Mouse (Mus musculus): ENCODE data around the gene Kcnj3. TPM values are rescaled to one million over a fixed set of nuclear protein-coding genes. Genes with fewer than 3 reads are reported as not detected.
A peak's percentile ranks its signal among the peaks of the same experiment; 100 is the strongest.

The Kcnj3 gene
- total and polyA plus RNA-seq, 2 experiments from 2014 or later = 8.8 to 19.7 TPM

DNA sequence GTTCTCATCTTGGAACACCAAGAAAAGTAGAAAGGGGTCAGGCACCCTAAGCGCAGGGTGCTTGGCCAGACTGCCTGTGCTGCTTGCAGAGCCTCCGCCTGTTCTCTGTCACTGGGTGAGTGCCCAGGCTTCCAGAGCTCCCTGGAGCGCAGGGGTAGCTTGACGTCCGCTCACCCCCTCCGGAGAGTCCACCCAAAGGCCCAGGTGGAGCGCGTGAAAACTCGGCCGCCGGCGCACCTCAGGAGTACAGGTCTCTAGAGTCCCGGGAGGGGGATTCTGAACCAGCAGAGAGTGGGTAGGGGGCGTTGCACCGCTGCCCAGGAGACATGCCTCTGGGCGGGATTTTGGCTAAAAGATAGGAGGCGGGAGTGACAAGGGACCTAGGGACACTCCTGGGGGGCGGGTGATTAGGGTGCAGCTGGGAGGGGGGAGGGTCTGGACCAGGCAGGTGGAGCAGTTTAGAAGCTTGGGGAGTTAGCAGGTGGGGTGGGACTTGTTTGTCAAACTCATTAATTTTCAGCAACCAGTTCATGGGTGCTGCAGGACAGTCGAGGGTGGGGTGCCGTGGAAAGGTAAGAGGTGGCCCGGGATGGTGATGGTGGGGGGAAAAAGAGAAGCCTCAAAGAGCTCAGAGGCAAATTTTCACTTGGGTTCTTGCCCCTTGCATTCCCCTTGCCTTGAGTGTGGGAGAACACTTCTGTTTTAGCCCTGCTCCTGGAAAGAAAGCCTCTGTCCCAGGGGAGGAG lies 664 bp downstream of the Kcnj3 start:
- H3K36me3 ChIP-seq (replicated peaks; ENCODE audit: control insufficient read depth, insufficient read depth, low read length) = no peaks in the 10 kb centered on the region
- peak overlapping the region; percentile 56 for H3K9ac ChIP-seq (replicated peaks; ENCODE audit: low read depth, low read length)
- peaks cover 16% of the 10 kb centered on the region; the same call in 1 of the 2 replicates for H3K4me1 ChIP-seq (ENCODE audit: control insufficient read depth, insufficient read depth)
- H3K4me2 ChIP-seq (ENCODE audit: low read depth, low read length) = peak overlapping the region; percentile 88
- under 1% methylated on average over 21 of the region's 21 CpGs for WGBS
- peak overlapping the region; percentile 50; the same call in 1 of the 2 replicates for H3K27ac ChIP-seq (ENCODE audit: low read depth)
- no peaks in the 10 kb centered on the region for H3K9me3 ChIP-seq (replicated peaks; ENCODE audit: control insufficient read depth, low read length)
- peak overlapping the region; percentile 61 for H3K4me3 ChIP-seq (ENCODE audit: low read depth, low read length)
- DNase-seq (ENCODE audit: low spot score) (no peak), ATAC-seq (ENCODE audit: insufficient read depth, low read depth) (peak; percentile 73)
- no peak for TF ChIP-seq EP300 (IDR thresholded peaks at IDR 0.05; ENCODE audit: low read depth)
- no peak for TF ChIP-seq CTCF (IDR thresholded peaks at IDR 0.05; ENCODE audit: low read depth)
- peaks cover 13% of the 10 kb centered on the region; the same call in 1 of the 2 replicates for H3K27me3 ChIP-seq (ENCODE audit: control insufficient read depth, insufficient read depth, low read length)

GRCm38 (mm10) chr2:55437007-55437949 lies 1.5 kb downstream of the Kcnj3 start:
- Histone ChIP-seq H3K9ac (replicated peaks; ENCODE audit: low read depth, low read length) (peak overlapping the region; percentile 56), H3K4me3 (ENCODE audit: low read depth, low read length) (peak overlapping the region; percentile 61), H3K4me2 (ENCODE audit: low read depth, low read length) (peak overlapping the region; percentile 88), H3K36me3 (replicated peaks; ENCODE audit: control insufficient read depth, insufficient read depth, low read length) (no peaks in the 10 kb centered on the region), H3K9me3 (replicated peaks; ENCODE audit: control insufficient read depth, low read length) (no peaks in the 10 kb centered on the region), H3K27me3 (ENCODE audit: control insufficient read depth, insufficient read depth, low read length) (peaks cover 13% of the 10 kb centered on the region; the same call in 1 of the 2 replicates), H3K27ac (ENCODE audit: low read depth) (0 out of 2 replicates have a peak overlapping the region, but pooled peaks have one; percentile 22), H3K4me1 (ENCODE audit: control insufficient read depth, insufficient read depth) (peaks cover 11% of the 10 kb centered on the region; the same call in 1 of the 2 replicates)
- TF ChIP-seq EP300 (IDR thresholded peaks at IDR 0.05; ENCODE audit: low read depth) (no peak), CTCF (IDR thresholded peaks at IDR 0.05; ENCODE audit: low read depth) (no peak)
- 1% methylated on average over 51 of the region's 51 CpGs for WGBS
- ATAC-seq (ENCODE audit: insufficient read depth, low read depth) = no peak; the same call in 1 of the 2 replicates
- no peak for DNase-seq (ENCODE audit: low spot score)

DNA sequence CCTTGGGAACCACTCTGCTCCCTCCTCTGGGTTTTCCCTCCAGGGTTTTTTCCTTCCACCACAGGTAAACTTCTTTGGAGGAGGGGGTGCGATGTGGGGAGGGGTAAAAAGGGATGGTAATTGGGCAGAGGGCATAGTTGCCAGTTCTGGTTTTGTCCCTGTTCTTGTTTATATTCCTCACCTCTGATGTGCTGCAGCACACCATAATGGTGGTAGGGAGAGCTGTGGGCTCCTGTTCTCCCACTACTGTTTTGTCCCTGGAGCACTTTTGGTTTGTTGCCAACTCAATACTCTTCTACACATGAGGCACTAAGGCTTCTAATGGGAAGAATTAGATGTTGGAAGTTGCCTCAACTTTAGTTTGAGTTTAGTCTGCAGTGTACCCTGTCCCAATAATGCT lies 2.2 kb downstream of the Kcnj3 start:
- TF ChIP-seq EP300 (IDR thresholded peaks at IDR 0.05; ENCODE audit: low read depth) (no peak), CTCF (IDR thresholded peaks at IDR 0.05; ENCODE audit: low read depth) (no peak)
- Histone ChIP-seq H3K4me2 (ENCODE audit: low read depth, low read length) (peak overlapping the region; percentile 88), H3K9ac (replicated peaks; ENCODE audit: low read depth, low read length) (peak overlapping the region; percentile 56; the same call in 1 of the 2 replicates), H3K9me3 (replicated peaks; ENCODE audit: control insufficient read depth, low read length) (no peaks in the 10 kb centered on the region), H3K4me3 (ENCODE audit: low read depth, low read length) (peak overlapping the region; percentile 61), H3K27me3 (ENCODE audit: control insufficient read depth, insufficient read depth, low read length) (peaks cover 13% of the 10 kb centered on the region; the same call in 1 of the 2 replicates), H3K36me3 (replicated peaks; ENCODE audit: control insufficient read depth, insufficient read depth, low read length) (no peaks in the 10 kb centered on the region), H3K27ac (ENCODE audit: low read depth) (no peak overlapping the region), H3K4me1 (ENCODE audit: control insufficient read depth, insufficient read depth) (peaks cover 10% of the 10 kb centered on the region; the same call in 1 of the 2 replicates)
- DNase-seq (ENCODE audit: low spot score) = no peak
- no peak for ATAC-seq (ENCODE audit: insufficient read depth, low read depth)
- 0% methylated on average over 1 of the region's 1 CpGs for WGBS

DNA sequence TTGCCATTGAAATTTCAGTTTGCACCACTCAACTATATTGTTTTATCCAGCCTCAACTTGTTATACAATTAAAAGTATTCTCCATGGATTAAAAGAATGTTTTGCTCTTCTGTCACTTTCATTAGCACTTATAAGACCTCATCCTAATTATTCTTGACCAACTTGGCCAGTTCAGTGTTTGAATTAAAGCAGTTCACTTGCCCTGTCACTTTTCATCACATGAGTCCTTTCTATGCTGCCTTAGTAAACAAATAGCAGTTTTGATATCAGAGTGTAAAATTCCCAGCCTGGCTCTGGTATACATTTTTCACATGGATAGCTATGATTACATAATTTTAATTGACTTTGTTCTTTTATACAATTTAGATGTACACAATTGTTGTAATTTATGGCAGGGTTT lies 3.4 kb downstream of the Kcnj3 start:
- peak overlapping the region; percentile 7; the same call in 1 of the 2 replicates for H3K4me3 ChIP-seq (ENCODE audit: low read depth, low read length)
- H3K27ac ChIP-seq (ENCODE audit: low read depth) = no peak overlapping the region
- DNase-seq (ENCODE audit: low spot score) (no peak), ATAC-seq (ENCODE audit: insufficient read depth, low read depth) (no peak)
- H3K4me2 ChIP-seq (ENCODE audit: low read depth, low read length) = no peak overlapping the region
- peaks cover 13% of the 10 kb centered on the region; the same call in 1 of the 2 replicates for H3K27me3 ChIP-seq (ENCODE audit: control insufficient read depth, insufficient read depth, low read length)
- no peak for TF ChIP-seq EP300 (IDR thresholded peaks at IDR 0.05; ENCODE audit: low read depth)
- no peak for TF ChIP-seq CTCF (IDR thresholded peaks at IDR 0.05; ENCODE audit: low read depth)
- no peaks in the 10 kb centered on the region for H3K36me3 ChIP-seq (replicated peaks; ENCODE audit: control insufficient read depth, insufficient read depth, low read length)
- H3K9ac ChIP-seq (replicated peaks; ENCODE audit: low read depth, low read length) = no peak overlapping the region
- H3K9me3 ChIP-seq (replicated peaks; ENCODE audit: control insufficient read depth, low read length) = no peaks in the 10 kb centered on the region
- H3K4me1 ChIP-seq (ENCODE audit: control insufficient read depth, insufficient read depth) = peaks cover 8% of the 10 kb centered on the region; the same call in 1 of the 2 replicates

GRCm38 (mm10) chr2:55442006-55442405 lies 6.2 kb downstream of the Kcnj3 start:
- Histone ChIP-seq H3K27me3 (ENCODE audit: control insufficient read depth, insufficient read depth, low read length) (peaks cover 8% of the 10 kb centered on the region; the same call in 1 of the 2 replicates), H3K9me3 (replicated peaks; ENCODE audit: control insufficient read depth, low read length) (no peaks in the 10 kb centered on the region), H3K4me2 (ENCODE audit: low read depth, low read length) (no peak overlapping the region), H3K4me1 (ENCODE audit: control insufficient read depth, insufficient read depth) (no peaks in the 10 kb centered on the region), H3K27ac (ENCODE audit: low read depth) (no peak overlapping the region), H3K4me3 (ENCODE audit: low read depth, low read length) (no peak overlapping the region), H3K9ac (replicated peaks; ENCODE audit: low read depth, low read length) (no peak overlapping the region), H3K36me3 (replicated peaks; ENCODE audit: control insufficient read depth, insufficient read depth, low read length) (no peaks in the 10 kb centered on the region)
- ATAC-seq (ENCODE audit: insufficient read depth, low read depth) = no peak
- TF ChIP-seq CTCF (IDR thresholded peaks at IDR 0.05; ENCODE audit: low read depth) (peak; percentile 24; the same call in 1 of the 2 replicates), EP300 (IDR thresholded peaks at IDR 0.05; ENCODE audit: low read depth) (no peak)
- WGBS = 86% methylated on average over 2 of the region's 2 CpGs
- no peak for DNase-seq (ENCODE audit: low spot score)

Measured in heart, postnatal 0 days (tissue).